Mouse (Mus musculus): Measurements from ENCODE around the gene Hoxb8. TPM values are rescaled to one million over a fixed set of nuclear protein-coding genes. Genes with fewer than 3 reads are reported as not detected.

The Hoxb8 gene
- polyA plus RNA-seq, 1 experiment from 2014 or later: not detected

DNA sequence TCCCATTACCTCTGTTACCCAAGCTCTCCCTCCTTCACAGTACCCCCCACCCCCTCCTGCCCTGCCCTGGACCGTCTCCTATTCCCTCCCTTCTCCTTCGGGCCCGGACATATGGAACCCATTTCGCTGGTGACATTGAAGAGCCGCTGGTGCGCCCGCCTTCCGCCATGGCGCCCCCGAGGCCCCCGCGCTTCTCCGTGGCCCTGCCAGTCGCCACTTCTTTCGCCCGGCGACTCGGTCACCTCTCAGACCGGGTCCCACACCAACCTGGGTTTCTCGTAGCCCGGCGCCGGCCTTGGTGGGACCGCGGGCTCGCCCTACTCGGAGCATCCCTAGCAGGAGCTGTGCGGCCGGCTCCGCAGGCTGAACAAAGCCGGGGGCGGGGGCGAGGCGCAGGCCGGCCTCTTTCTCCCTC, 50.9 kb downstream of the Hoxb8 start:
- under 1% methylated on average over 32 of the region's 35 CpGs for WGBS
- no peaks in the 10 kb centered on the region for H3K36me3 ChIP-seq (ENCODE audit: control insufficient read depth, insufficient read depth, low read length)
- no peak overlapping the region for H3K4me2 ChIP-seq (ENCODE audit: low read length)
- no peak for ATAC-seq
- no peak overlapping the region for H3K9ac ChIP-seq (ENCODE audit: low read depth, low read length)
- no peaks in the 10 kb centered on the region for H3K9me3 ChIP-seq (replicated peaks; ENCODE audit: control insufficient read depth, low read length, poor library complexity, severe bottlenecking)
- H3K27ac ChIP-seq (ENCODE audit: low read length): no peak overlapping the region
- peaks cover 96% of the 10 kb centered on the region for H3K27me3 ChIP-seq (ENCODE audit: control insufficient read depth, insufficient read depth, low read depth, low read length)
- no peaks in the 10 kb centered on the region for H3K4me1 ChIP-seq (ENCODE audit: control insufficient read depth, insufficient read depth, low read length)
- no peak overlapping the region for H3K4me3 ChIP-seq (ENCODE audit: low read depth, low read length)

DNA sequence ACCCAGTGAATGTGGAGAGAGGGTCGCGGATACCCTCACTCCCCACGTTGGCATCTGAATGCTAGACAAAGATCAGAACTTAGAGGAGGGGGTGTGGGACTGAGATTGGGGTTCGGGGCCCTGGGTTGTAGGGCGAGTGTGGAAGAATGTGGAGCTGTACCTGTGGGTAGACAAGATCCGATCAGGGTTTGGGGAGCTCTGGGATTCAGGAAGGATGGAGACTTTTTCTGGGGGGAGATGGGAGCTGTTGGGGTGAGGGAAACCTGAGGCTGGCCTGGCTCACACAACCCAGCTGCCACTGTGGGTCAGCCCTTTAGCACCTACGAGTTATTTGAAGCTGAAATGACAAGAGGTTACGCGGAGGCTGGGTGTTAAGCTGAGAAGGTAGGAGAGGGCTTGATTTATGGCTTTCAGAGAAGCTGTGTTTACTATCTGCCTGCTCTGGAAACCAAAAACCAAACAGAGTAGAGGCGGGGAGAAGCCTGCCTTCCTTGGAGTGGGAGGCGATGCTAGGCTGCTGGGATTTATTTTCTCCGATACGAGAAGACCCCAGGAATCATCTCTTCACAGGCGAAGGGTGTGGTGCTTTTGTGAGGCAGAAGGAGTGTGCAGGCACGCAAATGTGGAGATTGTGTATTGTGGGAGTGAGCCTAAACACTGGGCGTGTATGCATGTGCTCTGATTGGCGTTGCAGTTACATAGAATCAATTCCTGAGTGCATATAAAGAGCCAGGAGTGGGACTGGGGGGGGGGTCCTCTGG, 51.7 kb downstream of the Hoxb8 start:
- 2% methylated on average over 17 of the region's 17 CpGs for WGBS
- H3K9ac ChIP-seq (ENCODE audit: low read depth, low read length): no peak overlapping the region
- peaks cover 96% of the 10 kb centered on the region for H3K27me3 ChIP-seq (ENCODE audit: control insufficient read depth, insufficient read depth, low read depth, low read length)
- no peak overlapping the region for H3K4me2 ChIP-seq (ENCODE audit: low read length)
- H3K4me3 ChIP-seq (ENCODE audit: low read depth, low read length): no peak overlapping the region
- no peaks in the 10 kb centered on the region for H3K36me3 ChIP-seq (ENCODE audit: control insufficient read depth, insufficient read depth, low read length)
- no peaks in the 10 kb centered on the region for H3K4me1 ChIP-seq (ENCODE audit: control insufficient read depth, insufficient read depth, low read length)
- H3K27ac ChIP-seq (ENCODE audit: low read length): no peak overlapping the region
- ATAC-seq: no peak
- H3K9me3 ChIP-seq (replicated peaks; ENCODE audit: control insufficient read depth, low read length, poor library complexity, severe bottlenecking): no peaks in the 10 kb centered on the region

DNA sequence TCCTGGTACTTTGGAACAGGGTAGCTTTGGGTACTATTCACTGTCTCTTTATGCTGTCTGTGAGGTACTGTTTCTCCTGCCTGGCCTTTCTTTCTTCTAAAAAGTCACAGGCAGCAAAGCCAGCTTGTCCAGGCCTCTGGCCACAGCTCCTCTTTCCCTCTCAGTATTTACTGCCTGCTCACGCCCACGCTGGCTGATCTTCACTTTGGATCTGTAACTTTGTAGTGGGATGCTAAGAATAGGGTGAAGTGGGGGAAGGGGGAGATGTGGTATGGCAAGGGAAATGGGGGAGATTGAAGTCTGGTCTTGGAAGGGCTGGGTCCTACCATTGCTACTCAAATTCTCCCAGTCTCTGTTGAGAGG, 52.3 kb downstream of the Hoxb8 start:
- Histone ChIP-seq H3K9ac (ENCODE audit: low read depth, low read length) (no peak overlapping the region), H3K4me3 (ENCODE audit: low read depth, low read length) (no peak overlapping the region), H3K27me3 (ENCODE audit: control insufficient read depth, insufficient read depth, low read depth, low read length) (peaks cover 96% of the 10 kb centered on the region), H3K4me2 (ENCODE audit: low read length) (no peak overlapping the region), H3K4me1 (ENCODE audit: control insufficient read depth, insufficient read depth, low read length) (no peaks in the 10 kb centered on the region), H3K36me3 (ENCODE audit: control insufficient read depth, insufficient read depth, low read length) (no peaks in the 10 kb centered on the region), H3K9me3 (replicated peaks; ENCODE audit: control insufficient read depth, low read length, poor library complexity, severe bottlenecking) (no peaks in the 10 kb centered on the region), H3K27ac (ENCODE audit: low read length) (no peak overlapping the region)
- no peak for ATAC-seq
- 3% methylated on average over 2 of the region's 2 CpGs for WGBS

MicroRNAs encoded within 50 kb of the gene (microRNA counts, 519-probe panel; counts per million panel counts)
- microRNA mmu-miR-10a (2,095 counts per million, percentile 55 among the panel's probes with 10 or more counts), microRNA mmu-miR-196a (1,856 counts per million, percentile 40 among the panel's probes with 10 or more counts)

Small RNA genes lying within 50 kb of the gene (microRNA-seq; reads per million reads assigned to microRNA genes)
- 754 reads per million, percentile 76 among the genes with 10 or more reads in this experiment for gene Mir10a
- gene Mir196a-1: not detected

Other genes with a start within 250 kb of the Hoxb8 start
- gene Snf8, start 247.0 kb upstream of the Hoxb8 start, polyA plus RNA-seq (2015; fragmentation: Nextera tagmentation; extraction: Ambion mirVana): 129 and 130 TPM in 2 replicates
- gene Ube2z, start 216.5 kb upstream of the Hoxb8 start, polyA plus RNA-seq (2015; fragmentation: Nextera tagmentation; extraction: Ambion mirVana): 37.4 and 40.8 TPM in 2 replicates
- gene Atp5g1, start 206.2 kb upstream of the Hoxb8 start, polyA plus RNA-seq (2015; fragmentation: Nextera tagmentation; extraction: Ambion mirVana): 536 and 561 TPM in 2 replicates
- gene Calcoco2, start 169.9 kb upstream of the Hoxb8 start, polyA plus RNA-seq (2015; fragmentation: Nextera tagmentation; extraction: Ambion mirVana): 0.17 TPM in 1 of 2 replicates, not detected in the other
- gene Ttll6, start 148.1 kb upstream of the Hoxb8 start, polyA plus RNA-seq (2015; fragmentation: Nextera tagmentation; extraction: Ambion mirVana): 0.31 and 0.35 TPM in 2 replicates
- not detected in 2 replicates for gene Hoxb13, start 87.6 kb upstream of the Hoxb8 start, polyA plus RNA-seq (2015; fragmentation: Nextera tagmentation; extraction: Ambion mirVana)
- not detected in 2 replicates for gene Hoxb9, start 10.4 kb upstream of the Hoxb8 start, polyA plus RNA-seq (2015; fragmentation: Nextera tagmentation; extraction: Ambion mirVana)
- not detected in 2 replicates for gene Hoxb7, start 4.7 kb downstream of the Hoxb8 start, polyA plus RNA-seq (2015; fragmentation: Nextera tagmentation; extraction: Ambion mirVana)
- not detected in 2 replicates for gene Hoxb6, start 10.6 kb downstream of the Hoxb8 start, polyA plus RNA-seq (2015; fragmentation: Nextera tagmentation; extraction: Ambion mirVana)
- gene Hoxb5, start 21.4 kb downstream of the Hoxb8 start, polyA plus RNA-seq (2015; fragmentation: Nextera tagmentation; extraction: Ambion mirVana): 0.14 TPM in 1 of 2 replicates, not detected in the other
- gene Hoxb4, start 36.4 kb downstream of the Hoxb8 start, polyA plus RNA-seq (2015; fragmentation: Nextera tagmentation; extraction: Ambion mirVana): not detected in 2 replicates
- gene Hoxb3, start 41.4 kb downstream of the Hoxb8 start, polyA plus RNA-seq (2015; fragmentation: Nextera tagmentation; extraction: Ambion mirVana): not detected in 2 replicates
- gene Hoxb2, start 68.6 kb downstream of the Hoxb8 start, polyA plus RNA-seq (2015; fragmentation: Nextera tagmentation; extraction: Ambion mirVana): 0.11 and 0.21 TPM in 2 replicates
- gene Hoxb1, start 83.8 kb downstream of the Hoxb8 start, polyA plus RNA-seq (2015; fragmentation: Nextera tagmentation; extraction: Ambion mirVana): not detected in 2 replicates
- gene Skap1, start 182.7 kb downstream of the Hoxb8 start, polyA plus RNA-seq (2015; fragmentation: Nextera tagmentation; extraction: Ambion mirVana): 3.6 and 4.9 TPM in 2 replicates

Measured in midbrain, embryonic 16.5 days (tissue).